Mouse (Mus musculus) embryonic facial prominence, embryonic 10.5 days (tissue): ENCODE data around the gene Cd28. TPM values are rescaled to one million over a fixed set of nuclear protein-coding genes. Genes with fewer than 3 reads are reported as not detected.

Source experiments
- DNase-seq: peaks from one replicate; pipeline ENCODE4 v3.0.0-alpha.2; 2017; ENCODE audit warnings: low spot score
- H3K27ac ChIP-seq: fragments of 300-500 bp; sonication (generic); replicated peaks from 2 replicates; pipeline ENCODE4 v1.5.1; 2016; ENCODE audit warnings: mild to moderate bottlenecking
- H3K27me3 ChIP-seq: fragments of 300-500 bp; sonication (generic); replicated peaks from 2 replicates; pipeline ENCODE4 v1.6.1; 2016; ENCODE audit warnings: low read depth, mild to moderate bottlenecking; ENCODE audit not compliant: poor library complexity, severe bottlenecking
- H3K36me3 ChIP-seq: fragments of 300-500 bp; sonication (generic); replicated peaks from 2 replicates; pipeline ENCODE4 v1.6.1; 2016; ENCODE audit warnings: mild to moderate bottlenecking, moderate library complexity
- H3K4me1 ChIP-seq: fragments of 300-500 bp; sonication (generic); 2 replicates; pipeline ENCODE4 v1.6.1; 2016
- H3K4me3 ChIP-seq: fragments of 300-500 bp; sonication (generic); 2 replicates; pipeline ENCODE4 v1.5.1; 2016; ENCODE audit warnings: mild to moderate bottlenecking, moderate library complexity
- H3K9me3 ChIP-seq: fragments of 300-500 bp; sonication (generic); 2 replicates; pipeline ENCODE4 v1.6.1; 2016; ENCODE audit warnings: mild to moderate bottlenecking
- WGBS: fragments of 180-500 bp; shearing (Covaris S2); methylation state at CpG from one replicate; pipeline ENCODE4 v1.1.7; 2016; 5-methylcytosine and 5-hydroxymethylcytosine counted together
- polyA plus RNA-seq: library from polyadenylated mRNA; unstranded; fragments of >200 nt; fragmentation: Nextera tagmentation; extraction: Ambion mirVana; gene quantifications from 2 replicates; pipeline ENCODE4 v1.2.1, GENCODE M21; 2016

Cd28 gene
- polyA plus RNA-seq, 1 experiment from 2014 or later: 0.09 TPM

- Histone ChIP-seq H3K4me3 (no peak overlapping the region), H3K27ac (no peak overlapping the region), H3K36me3 (no peaks in the 10 kb centered on the region), H3K4me1 (no peaks in the 10 kb centered on the region), H3K27me3 (no peaks in the 10 kb centered on the region), H3K9me3 (no peaks in the 10 kb centered on the region)
- no peak for DNase-seq
- 79% methylated on average over 3 of the region's 3 CpGs for WGBS
These were observed 60.3 kb downstream of the Cd28 start for GRCm38 (mm10) chr1:60776906-60777305.

- no peak overlapping the region for H3K27ac ChIP-seq
- H3K27me3 ChIP-seq: no peaks in the 10 kb centered on the region
- no peak overlapping the region for H3K4me3 ChIP-seq
- H3K36me3 ChIP-seq: no peaks in the 10 kb centered on the region
- H3K9me3 ChIP-seq: no peaks in the 10 kb centered on the region
- 85% methylated on average over 8 of the region's 8 CpGs for WGBS
- DNase-seq: no peak
- no peaks in the 10 kb centered on the region for H3K4me1 ChIP-seq
These were observed 62.0 kb downstream of the Cd28 start for GRCm38 (mm10) chr1:60778465-60779115.

GRCm38 (mm10) chr1:60779176-60779575 lies 62.6 kb downstream of the Cd28 start:
- WGBS: 94% methylated on average over 2 of the region's 2 CpGs
- DNase-seq: no peak
- Histone ChIP-seq H3K4me1 (no peaks in the 10 kb centered on the region), H3K9me3 (no peaks in the 10 kb centered on the region), H3K27me3 (no peaks in the 10 kb centered on the region), H3K4me3 (no peak overlapping the region), H3K36me3 (no peaks in the 10 kb centered on the region), H3K27ac (no peak overlapping the region)

- no peaks in the 10 kb centered on the region for H3K9me3 ChIP-seq
- H3K4me3 ChIP-seq: no peak overlapping the region
- no peaks in the 10 kb centered on the region for H3K27me3 ChIP-seq
- H3K27ac ChIP-seq: no peak overlapping the region
- whole genome bisulfite sequencing: 83% methylated on average over 4 of the region's 4 CpGs
- no peaks in the 10 kb centered on the region for H3K36me3 ChIP-seq
- DNase-seq: no peak
- no peaks in the 10 kb centered on the region for H3K4me1 ChIP-seq
These were observed 65.1 kb downstream of the Cd28 start for GRCm38 (mm10) chr1:60781666-60782065.

DNA sequence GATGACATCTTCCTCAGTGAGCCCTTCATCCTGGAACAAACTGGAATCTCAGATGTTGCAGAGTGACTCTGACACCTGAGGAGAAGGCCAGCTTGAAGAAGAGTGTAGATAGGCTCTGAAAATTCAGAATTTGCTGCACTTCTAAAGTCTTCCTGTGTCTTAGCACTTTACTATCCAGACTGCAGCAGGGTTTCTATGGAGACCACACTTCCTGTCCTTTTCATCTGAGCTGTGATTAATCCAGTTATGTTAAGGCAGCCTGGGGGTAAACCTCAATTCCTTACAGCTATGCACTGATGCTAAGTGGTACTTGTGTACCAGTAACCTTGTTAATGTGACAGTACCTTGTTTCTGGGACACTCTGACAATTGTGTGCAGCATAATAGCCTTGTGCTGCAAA lies 77.1 kb downstream of the Cd28 start:
- DNase-seq: no peak
- H3K27ac ChIP-seq: no peak overlapping the region

DNA sequence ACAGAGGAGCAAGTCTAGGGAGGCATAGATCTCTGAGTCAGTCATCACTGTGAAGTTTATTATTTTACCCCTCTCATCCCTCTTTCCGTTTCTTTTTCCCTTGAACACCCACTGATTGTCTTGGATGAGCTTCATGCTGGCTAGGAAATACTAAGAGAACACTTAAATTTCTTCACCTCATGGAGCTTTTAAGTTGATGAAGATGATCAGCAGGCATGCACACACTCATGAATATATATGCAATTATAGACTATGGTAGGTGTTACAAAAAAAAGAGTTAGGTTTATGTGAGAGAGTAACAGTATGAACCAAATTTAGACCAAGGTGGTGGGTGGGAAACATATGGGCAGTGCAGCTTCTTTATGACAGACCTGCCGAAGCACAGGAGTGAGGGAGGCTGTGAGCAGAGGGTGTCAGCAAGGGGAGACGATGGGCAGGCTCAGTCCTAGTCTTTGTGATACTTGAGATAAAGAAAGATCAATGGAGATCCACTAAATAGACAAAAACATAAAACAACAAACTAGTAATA lies 79.1 kb downstream of the Cd28 start:
- Histone ChIP-seq H3K36me3 (no peaks in the 10 kb centered on the region), H3K9me3 (no peaks in the 10 kb centered on the region), H3K4me3 (no peak overlapping the region), H3K27me3 (no peaks in the 10 kb centered on the region), H3K27ac (no peak overlapping the region), H3K4me1 (no peaks in the 10 kb centered on the region)
- DNase-seq: no peak
- 87% methylated on average over 3 of the region's 3 CpGs for WGBS

More for the DNA sequence above, 77.1 kb downstream of the Cd28 start:
- no peaks in the 10 kb centered on the region for H3K36me3 ChIP-seq
- H3K4me1 ChIP-seq: no peaks in the 10 kb centered on the region
- no peaks in the 10 kb centered on the region for H3K9me3 ChIP-seq
- H3K27me3 ChIP-seq: no peaks in the 10 kb centered on the region
- H3K4me3 ChIP-seq: no peak overlapping the region

DNA sequence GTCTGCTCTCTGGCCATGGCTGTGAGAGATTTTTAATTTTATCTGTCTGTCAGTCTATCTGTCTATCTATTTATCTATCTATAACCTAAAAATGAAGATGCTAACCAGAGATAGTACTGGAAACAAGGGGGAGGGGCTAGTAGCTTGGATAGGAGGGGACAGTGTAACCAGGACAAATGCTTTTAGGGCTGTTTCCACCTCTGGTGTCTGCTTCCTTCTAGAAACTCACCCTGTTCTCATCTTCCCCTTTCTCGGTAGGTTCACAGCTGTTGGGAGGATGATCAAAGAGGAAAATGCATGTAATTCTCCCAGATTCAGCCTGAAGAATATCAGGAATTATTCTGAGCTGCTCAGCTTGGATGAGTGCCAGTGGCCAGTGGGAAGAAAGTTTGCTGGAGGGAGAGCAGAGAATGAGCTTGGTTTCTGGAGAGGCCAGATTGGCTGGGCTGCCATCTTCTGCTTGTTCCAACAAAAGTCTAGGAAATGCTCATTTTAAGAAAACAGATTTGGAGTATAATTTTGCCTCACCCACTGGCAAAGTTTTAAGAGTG lies 83.3 kb downstream of the Cd28 start:
- Histone ChIP-seq H3K9me3 (no peaks in the 10 kb centered on the region), H3K27ac (no peak overlapping the region), H3K27me3 (no peaks in the 10 kb centered on the region), H3K36me3 (no peaks in the 10 kb centered on the region), H3K4me3 (no peak overlapping the region), H3K4me1 (no peaks in the 10 kb centered on the region)
- WGBS: 86% methylated on average over 1 of the region's 1 CpGs
- DNase-seq: no peak

- no peaks in the 10 kb centered on the region for H3K27me3 ChIP-seq
- DNase-seq: no peak
- WGBS: 89% methylated on average over 4 of the region's 4 CpGs
- no peak overlapping the region for H3K27ac ChIP-seq
- H3K4me3 ChIP-seq: no peak overlapping the region
- no peaks in the 10 kb centered on the region for H3K9me3 ChIP-seq
- no peaks in the 10 kb centered on the region for H3K36me3 ChIP-seq
- H3K4me1 ChIP-seq: no peaks in the 10 kb centered on the region
These were observed 84.6 kb downstream of the Cd28 start for GRCm38 (mm10) chr1:60801210-60801671.

DNA sequence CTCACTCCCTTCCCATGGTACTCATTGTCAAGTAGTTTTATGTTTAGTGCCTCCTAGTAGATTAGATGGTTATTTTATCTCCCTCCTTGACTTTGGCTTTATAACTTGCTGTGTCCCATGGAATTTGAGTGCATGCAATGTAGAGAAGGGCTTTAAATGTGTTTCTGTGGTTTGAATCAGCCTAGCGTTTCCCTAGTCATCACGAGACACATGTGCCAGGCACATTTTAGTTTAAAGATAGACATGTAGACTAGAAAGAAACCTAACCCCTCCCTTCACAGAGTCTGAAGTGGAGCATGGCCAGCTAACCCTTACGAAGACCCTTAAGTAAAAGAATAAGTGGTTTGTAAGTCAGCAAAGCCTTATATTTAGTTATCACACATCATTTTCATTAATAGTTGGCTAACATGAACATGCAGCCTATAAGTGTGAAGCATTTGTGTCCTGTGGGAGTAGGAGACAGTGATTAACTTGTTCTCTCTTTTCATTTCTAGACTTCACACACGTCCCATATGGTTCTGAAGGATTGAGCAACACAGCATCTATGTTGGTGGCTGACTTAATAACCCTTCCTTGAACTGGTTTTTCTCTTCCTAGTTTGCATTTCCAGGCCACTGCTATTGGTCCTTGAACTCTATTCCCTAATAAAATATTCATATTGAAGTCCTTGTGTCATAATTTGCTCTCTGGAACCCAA lies 86.7 kb downstream of the Cd28 start:
- no peak overlapping the region for H3K27ac ChIP-seq
- H3K4me3 ChIP-seq: no peak overlapping the region
- H3K4me1 ChIP-seq: no peaks in the 10 kb centered on the region
- no peaks in the 10 kb centered on the region for H3K9me3 ChIP-seq
- no peaks in the 10 kb centered on the region for H3K36me3 ChIP-seq
- H3K27me3 ChIP-seq: no peaks in the 10 kb centered on the region
- 91% methylated on average over 4 of the region's 4 CpGs for whole genome bisulfite sequencing
- no peak for DNase-seq

- Histone ChIP-seq H3K36me3 (no peaks in the 10 kb centered on the region), H3K4me1 (no peaks in the 10 kb centered on the region), H3K27ac (no peak overlapping the region), H3K9me3 (no peaks in the 10 kb centered on the region), H3K27me3 (no peaks in the 10 kb centered on the region), H3K4me3 (no peak overlapping the region)
- WGBS: 87% methylated on average over 6 of the region's 6 CpGs
- no peak for DNase-seq
These were observed 87.5 kb downstream of the Cd28 start for GRCm38 (mm10) chr1:60803825-60804696.

DNA sequence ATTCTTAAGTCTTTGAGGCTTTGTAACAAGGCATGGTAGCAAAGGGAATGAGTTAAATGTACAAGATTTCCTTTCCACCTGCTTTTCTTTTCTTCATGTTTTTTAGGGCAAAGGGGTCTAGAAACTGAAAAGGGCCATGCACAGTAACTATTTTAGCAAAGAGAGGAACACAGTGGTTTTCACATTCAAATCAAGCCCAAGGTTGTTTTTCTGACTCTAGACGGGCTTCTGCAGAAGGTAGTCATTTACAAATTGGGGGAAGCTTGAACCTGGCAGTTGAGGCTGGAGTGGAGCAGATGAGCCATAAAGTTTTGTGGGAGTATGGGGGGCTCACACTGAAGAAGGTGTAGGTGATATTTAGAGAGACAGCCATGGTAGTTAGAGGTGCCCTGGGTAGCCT lies 88.6 kb downstream of the Cd28 start:
- no peaks in the 10 kb centered on the region for H3K4me1 ChIP-seq
- no peaks in the 10 kb centered on the region for H3K36me3 ChIP-seq
- H3K27me3 ChIP-seq: no peaks in the 10 kb centered on the region
- H3K9me3 ChIP-seq: no peaks in the 10 kb centered on the region
- no peak overlapping the region for H3K4me3 ChIP-seq
- H3K27ac ChIP-seq: no peak overlapping the region
- no peak for DNase-seq
- WGBS: 86% methylated on average over 1 of the region's 1 CpGs

- Histone ChIP-seq H3K4me1 (no peaks in the 10 kb centered on the region), H3K9me3 (no peaks in the 10 kb centered on the region), H3K36me3 (no peaks in the 10 kb centered on the region), H3K27me3 (no peaks in the 10 kb centered on the region), H3K4me3 (no peak overlapping the region), H3K27ac (no peak overlapping the region)
- no peak for DNase-seq
- 96% methylated on average over 1 of the region's 1 CpGs for WGBS
These were observed 91.1 kb downstream of the Cd28 start for GRCm38 (mm10) chr1:60807748-60808147.
